Mouse (Mus musculus) c-Kit-positive CD71-positive TER-119-positive erythroid progenitor cells, embryonic 14.5 days (primary cell): Measurements from ENCODE around the gene Snx14.

ENCODE experiments used
- DNase-seq: peaks from one replicate; pipeline ENCODE4 v3.0.0-alpha.2; 2013; ENCODE audit warnings: low spot score

Gene Snx14

GRCm38 (mm10) chr9:88342701-88343100 lies 96.1 kb downstream of the Snx14 start:
- no peak for DNase-seq

- DNase-seq = no peak
These were observed 96.5 kb downstream of the Snx14 start for GRCm38 (mm10) chr9:88342241-88342640.

- no peak for DNase-seq
These were observed 97.9 kb downstream of the Snx14 start for GRCm38 (mm10) chr9:88340819-88341218.

GRCm38 (mm10) chr9:88335839-88336238 lies 102.9 kb downstream of the Snx14 start:
- DNase-seq = no peak

GRCm38 (mm10) chr9:88332447-88332846 lies 106.3 kb downstream of the Snx14 start:
- no peak for DNase-seq

- DNase-seq = no peak
These were observed 108.4 kb downstream of the Snx14 start for GRCm38 (mm10) chr9:88330316-88330715.

GRCm38 (mm10) chr9:88329166-88329748 lies 109.5 kb downstream of the Snx14 start:
- no peak for DNase-seq

- DNase-seq = no peak
These were observed 110.1 kb downstream of the Snx14 start for GRCm38 (mm10) chr9:88328666-88329065.

- DNase-seq = no peak
These were observed 111.5 kb downstream of the Snx14 start, which contains the start of gene Nt5e for GRCm38 (mm10) chr9:88326930-88327901. Gene Nt5e, plus strand, starts transcription at chr9:88327197.
